24 mouse cellular contexts compared by ENCODE assay signal in genomic region chr8:107377346-107377745, GRCm38 (mm10). TPM values are rescaled to one million over a fixed set of nuclear protein-coding genes. Genes with fewer than 3 reads are reported as not detected.
A peak's percentile ranks its signal among the peaks of the same experiment; 100 is the strongest.
DNase-seq lines count a peak whose midpoint lies in the region; ATAC-seq and TF ChIP-seq lines count a peak whose summit lies in the region.
"Had no signal": no experiment of that assay in that cellular context is flagged by ENCODE, and none has a peak within 500 bp of the region (broad histone marks: within the 10 kb centered on the region; RNA-seq: fewer than 3 reads in every experiment).

No protein-coding gene starts in this region.

- intact Hi-C loops in heart, postnatal 10 days (cut with DNase I), result no loop called here
- intact Hi-C loops in heart, postnatal 36 days (cut with DNase I), result no loop called here

- H3K9me3 ChIP-seq in heart, embryonic 10.5 days, result no peaks in the 10 kb centered on the region
- no peaks in the 10 kb centered on the region; the same call in 1 of the 2 replicates for H3K9me3 ChIP-seq in heart, embryonic 12.5 days (replicated peaks)
- no peaks in the 10 kb centered on the region for H3K9me3 ChIP-seq in heart, embryonic 16.5 days (replicated peaks; ENCODE audit: control insufficient read depth, low read length)
- H3K9me3 ChIP-seq in midbrain, embryonic 11.5 days (ENCODE audit: control insufficient read depth, low read length), result no peaks in the 10 kb centered on the region
- no peaks in the 10 kb centered on the region for H3K9me3 ChIP-seq in midbrain, postnatal 0 days (ENCODE audit: low read length)
- H3K9me3 ChIP-seq: embryonic facial prominence, embryonic 13.5 days; embryonic facial prominence, embryonic 15.5 days; forebrain, embryonic 10.5 days; forebrain, embryonic 12.5 days had no signal

- no peak for TF ChIP-seq CTCF in midbrain, postnatal 0 days (IDR thresholded peaks at IDR 0.05)

- H3K27ac ChIP-seq in heart, embryonic 10.5 days, result no peak overlapping the region
- H3K27ac ChIP-seq in heart, embryonic 12.5 days (ENCODE audit: poor library complexity, severe bottlenecking), result no peak overlapping the region
- no peak overlapping the region for H3K27ac ChIP-seq in heart, embryonic 16.5 days (ENCODE audit: low read length)
- no peak overlapping the region for H3K27ac ChIP-seq in midbrain, embryonic 11.5 days (ENCODE audit: low read depth, low read length)
- no peak overlapping the region for H3K27ac ChIP-seq in midbrain, postnatal 0 days (ENCODE audit: low read depth, low read length)
- H3K27ac ChIP-seq: embryonic facial prominence, embryonic 13.5 days; embryonic facial prominence, embryonic 15.5 days; forebrain, embryonic 10.5 days; forebrain, embryonic 12.5 days had no signal

- no peak overlapping the region for H3K4me2 ChIP-seq in heart, embryonic 12.5 days
- H3K4me2 ChIP-seq in heart, embryonic 16.5 days (ENCODE audit: low read depth, low read length), result no peak overlapping the region
- no peak overlapping the region for H3K4me2 ChIP-seq in midbrain, embryonic 11.5 days
- H3K4me2 ChIP-seq in midbrain, postnatal 0 days (ENCODE audit: low read depth, low read length, poor library complexity, severe bottlenecking), result no peak overlapping the region
- H3K4me2 ChIP-seq: embryonic facial prominence, embryonic 13.5 days; embryonic facial prominence, embryonic 15.5 days; forebrain, embryonic 12.5 days had no signal

- no peak overlapping the region for H3K9ac ChIP-seq in heart, embryonic 12.5 days
- H3K9ac ChIP-seq in heart, embryonic 16.5 days (ENCODE audit: low read length), result no peak overlapping the region
- no peak overlapping the region for H3K9ac ChIP-seq in midbrain, embryonic 11.5 days (ENCODE audit: low read length)
- H3K9ac ChIP-seq in midbrain, postnatal 0 days (replicated peaks; ENCODE audit: low read length, poor library complexity, severe bottlenecking), result no peak overlapping the region
- H3K9ac ChIP-seq: embryonic facial prominence, embryonic 13.5 days; embryonic facial prominence, embryonic 15.5 days; forebrain, embryonic 12.5 days had no signal

- H3K36me3 ChIP-seq in heart, embryonic 10.5 days, result peaks cover 44% of the 10 kb centered on the region
- H3K36me3 ChIP-seq in heart, embryonic 12.5 days, result peaks cover 50% of the 10 kb centered on the region
- H3K36me3 ChIP-seq in heart, embryonic 16.5 days (ENCODE audit: control insufficient read depth, insufficient read depth), result peaks cover 22% of the 10 kb centered on the region
- peaks cover 3% of the 10 kb centered on the region; the same call in 1 of the 2 replicates for H3K36me3 ChIP-seq in midbrain, embryonic 11.5 days (ENCODE audit: control insufficient read depth, insufficient read depth, low read length)
- H3K36me3 ChIP-seq in midbrain, postnatal 0 days (ENCODE audit: insufficient read depth, low read length), result peaks cover 11% of the 10 kb centered on the region; the same call in 1 of the 2 replicates

- peak; percentile 51 for DNase-seq in heart, embryonic 10.5 days (ENCODE audit: low spot score)
- no peak for DNase-seq in heart, adult 8-10 months (ENCODE audit: low spot score)
- peak; percentile 50 to 63 for DNase-seq in heart, postnatal 10 days
- DNase-seq in heart, postnatal 36 days, result no peak
- peak; percentile 26 for DNase-seq in midbrain, embryonic 11.5 days (ENCODE audit: low spot score, missing footprints)
- DNase-seq in midbrain, postnatal 0 days (ENCODE audit: low spot score), result no peak
- DNase-seq: adrenal gland, adult 2 months; adrenal gland, postnatal 10 days; adrenal gland, postnatal 25 days; cerebellum, adult 11 months; cerebellum, adult 18-20 months; cerebellum, adult 8-10 months; cerebellum, adult 9-11 months; cerebellum, postnatal 14 days; cerebellum, postnatal 36 days; embryo, embryonic 11 days had no signal

- H3K4me3 ChIP-seq in heart, embryonic 10.5 days, result no peak overlapping the region
- H3K4me3 ChIP-seq in heart, embryonic 12.5 days, result no peak overlapping the region
- H3K4me3 ChIP-seq in heart, embryonic 16.5 days (ENCODE audit: low read length), result no peak overlapping the region
- H3K4me3 ChIP-seq in midbrain, embryonic 11.5 days (ENCODE audit: low read depth, low read length), result no peak overlapping the region
- H3K4me3 ChIP-seq in midbrain, postnatal 0 days (ENCODE audit: low read depth, low read length), result no peak overlapping the region
- H3K4me3 ChIP-seq: embryonic facial prominence, embryonic 13.5 days; embryonic facial prominence, embryonic 15.5 days; erythroblast, embryonic 14.5 days; forebrain, embryonic 10.5 days; forebrain, embryonic 12.5 days had no signal

- H3K27me3 ChIP-seq in heart, embryonic 10.5 days (ENCODE audit: insufficient read depth, poor library complexity, severe bottlenecking), result no peaks in the 10 kb centered on the region
- H3K27me3 ChIP-seq in heart, embryonic 12.5 days (replicated peaks), result no peaks in the 10 kb centered on the region
- H3K27me3 ChIP-seq in heart, embryonic 16.5 days (ENCODE audit: control insufficient read depth, insufficient read depth, low read length), result no peaks in the 10 kb centered on the region
- no peaks in the 10 kb centered on the region for H3K27me3 ChIP-seq in midbrain, embryonic 11.5 days (ENCODE audit: control insufficient read depth, insufficient read depth, low read length)
- no peaks in the 10 kb centered on the region for H3K27me3 ChIP-seq in midbrain, postnatal 0 days (ENCODE audit: insufficient read depth, low read length)
- H3K27me3 ChIP-seq: embryonic facial prominence, embryonic 13.5 days; embryonic facial prominence, embryonic 15.5 days; forebrain, embryonic 12.5 days had no signal

- no peak for ATAC-seq in heart, embryonic 12.5 days (ENCODE audit: insufficient number of reproducible peaks, low FRiP score)
- peak; percentile 77 for ATAC-seq in heart, embryonic 16.5 days (replicated peaks; ENCODE audit: extremely low read depth, insufficient read depth, low FRiP score)
- ATAC-seq in midbrain, embryonic 11.5 days (ENCODE audit: low FRiP score), result no peak
- ATAC-seq in midbrain, postnatal 0 days (ENCODE audit: low FRiP score), result no peak
- ATAC-seq: forebrain, embryonic 14.5 days had no signal

- 87% methylated on average over 3 of the region's 3 CpGs for WGBS in heart, embryonic 10.5 days
- WGBS in heart, embryonic 12.5 days, result 85% methylated on average over 3 of the region's 3 CpGs
- 76% methylated on average over 3 of the region's 3 CpGs for WGBS in heart, embryonic 16.5 days
- 89% methylated on average over 3 of the region's 3 CpGs for WGBS in midbrain, embryonic 11.5 days
- WGBS in midbrain, postnatal 0 days, result 96% methylated on average over 3 of the region's 3 CpGs

- no peaks in the 10 kb centered on the region for H3K4me1 ChIP-seq in heart, embryonic 10.5 days
- no peaks in the 10 kb centered on the region for H3K4me1 ChIP-seq in heart, embryonic 12.5 days (replicated peaks)
- H3K4me1 ChIP-seq in heart, embryonic 16.5 days (ENCODE audit: control insufficient read depth, insufficient read depth, low read length), result no peaks in the 10 kb centered on the region
- no peaks in the 10 kb centered on the region for H3K4me1 ChIP-seq in midbrain, embryonic 11.5 days (ENCODE audit: control insufficient read depth, insufficient read depth, low read length)
- H3K4me1 ChIP-seq in midbrain, postnatal 0 days (ENCODE audit: insufficient read depth, low read length), result no peaks in the 10 kb centered on the region
- H3K4me1 ChIP-seq: embryonic facial prominence, embryonic 13.5 days; embryonic facial prominence, embryonic 15.5 days; forebrain, embryonic 10.5 days; forebrain, embryonic 12.5 days had no signal

RNA-seq across cellular contexts. Expression of gene Nqo1, which starts 25.7 kb away (rescaled TPM):
- polyA plus RNA-seq in heart, embryonic 10.5 days (2016; fragmentation: Nextera tagmentation; extraction: Ambion mirVana), result 3.9 and 4.5 TPM in 2 replicates
- 4.8 and 5.6 TPM in 2 replicates for polyA plus RNA-seq in heart, embryonic 12.5 days (2016; fragmentation: Nextera tagmentation; extraction: Ambion mirVana)
- 19.3 and 31.6 TPM in 2 replicates for polyA plus RNA-seq in heart, embryonic 16.5 days (2015; fragmentation: Nextera tagmentation; extraction: Ambion mirVana)
- 10 to 100 TPM; 65.1 to 78.9 (median 73.5) TPM for total RNA-seq in heart, adult 8-10 months (2022)
- 10 to 100 TPM; 14.8 to 17.0 TPM for total RNA-seq in heart, postnatal 10 days (2021)
- total RNA-seq in heart, postnatal 36 days (2021), result 10 to 100 TPM; 33.2 to 57.3 TPM
- 6.7 and 7.9 TPM in 2 replicates for polyA plus RNA-seq in midbrain, embryonic 11.5 days (2014; fragmentation: Nextera tagmentation; extraction: Ambion mirVana)
- 10.5 and 12.5 TPM in 2 replicates for total RNA-seq in midbrain, postnatal 0 days (2014; rRNA removed)
- 12.8 and 15.7 TPM in 2 replicates for polyA plus RNA-seq in midbrain, postnatal 0 days (2015; fragmentation: Nextera tagmentation; extraction: Ambion mirVana)

RNA-seq across cellular contexts. Expression of gene Nob1, which starts 47.5 kb away (rescaled TPM):
- 57.5 and 80.1 TPM in 2 replicates for polyA plus RNA-seq in heart, embryonic 10.5 days (2016; fragmentation: Nextera tagmentation; extraction: Ambion mirVana)
- 47.0 and 50.5 TPM in 2 replicates for polyA plus RNA-seq in heart, embryonic 12.5 days (2016; fragmentation: Nextera tagmentation; extraction: Ambion mirVana)
- polyA plus RNA-seq in heart, embryonic 16.5 days (2015; fragmentation: Nextera tagmentation; extraction: Ambion mirVana), result 55.1 and 55.5 TPM in 2 replicates
- 10 to 100 TPM; 18.5 to 27.0 (median 24.6) TPM for total RNA-seq in heart, adult 8-10 months (2022)
- 10 to 100 TPM; 23.3 to 26.1 TPM for total RNA-seq in heart, postnatal 10 days (2021)
- 10 to 100 TPM; 21.6 to 24.1 TPM for total RNA-seq in heart, postnatal 36 days (2021)
- 69.5 and 81.7 TPM in 2 replicates for polyA plus RNA-seq in midbrain, embryonic 11.5 days (2014; fragmentation: Nextera tagmentation; extraction: Ambion mirVana)
- 19.5 and 22.0 TPM in 2 replicates for total RNA-seq in midbrain, postnatal 0 days (2014; rRNA removed)
- 47.3 and 52.7 TPM in 2 replicates for polyA plus RNA-seq in midbrain, postnatal 0 days (2015; fragmentation: Nextera tagmentation; extraction: Ambion mirVana)

RNA-seq across cellular contexts. Expression of gene Wwp2, which starts 58.8 kb away (rescaled TPM):
- 38.9 and 46.4 TPM in 2 replicates for polyA plus RNA-seq in heart, embryonic 10.5 days (2016; fragmentation: Nextera tagmentation; extraction: Ambion mirVana)
- polyA plus RNA-seq in heart, embryonic 12.5 days (2016; fragmentation: Nextera tagmentation; extraction: Ambion mirVana), result 37.6 and 40.7 TPM in 2 replicates
- polyA plus RNA-seq in heart, embryonic 16.5 days (2015; fragmentation: Nextera tagmentation; extraction: Ambion mirVana), result 30.3 and 31.4 TPM in 2 replicates
- 10 to 100 TPM; 22.2 to 25.0 (median 24.2) TPM for total RNA-seq in heart, adult 8-10 months (2022)
- 10 to 100 TPM; 27.2 to 30.1 TPM for total RNA-seq in heart, postnatal 10 days (2021)
- 10 to 100 TPM; 23.9 to 26.1 TPM for total RNA-seq in heart, postnatal 36 days (2021)
- 53.1 and 56.4 TPM in 2 replicates for polyA plus RNA-seq in midbrain, embryonic 11.5 days (2014; fragmentation: Nextera tagmentation; extraction: Ambion mirVana)
- total RNA-seq in midbrain, postnatal 0 days (2014; rRNA removed), result 41.7 and 44.2 TPM in 2 replicates
- 34.7 and 36.2 TPM in 2 replicates for polyA plus RNA-seq in midbrain, postnatal 0 days (2015; fragmentation: Nextera tagmentation; extraction: Ambion mirVana)

Comparison
In these comparisons a context has a peak if more than half of its experiments do, and no peak if none do; other contexts are left out.
1. DNase-seq: peak in heart, embryonic 10.5 days (single experiment), heart, postnatal 10 days (2 of 2) and midbrain, embryonic 11.5 days (single experiment); none in heart, adult 8-10 months (single experiment), heart, postnatal 36 days (0 of 2) and midbrain, postnatal 0 days (single experiment).